Mouse (Mus musculus): ENCODE measurements around the gene Krtap4-2. TPM values are rescaled to one million over a fixed set of nuclear protein-coding genes. Genes with fewer than 3 reads are reported as not detected.

Gene Krtap4-2
- polyA plus RNA-seq, 1 experiment from 2014 or later = not detected

Other genes starting within 250 kb of the Krtap4-2 start
- 26.7 and 30.1 TPM in 2 replicates for gene Krt10, start 245.7 kb downstream of the Krtap4-2 start, polyA plus RNA-seq (2014; fragmentation: Nextera tagmentation; extraction: Ambion mirVana)
- not detected in 2 replicates for gene Krt12, start 212.8 kb downstream of the Krtap4-2 start, polyA plus RNA-seq (2014; fragmentation: Nextera tagmentation; extraction: Ambion mirVana)
- 0.17 and 0.53 TPM in 2 replicates for gene Krt20, start 196.9 kb downstream of the Krtap4-2 start, polyA plus RNA-seq (2014; fragmentation: Nextera tagmentation; extraction: Ambion mirVana)
- gene Krt23, start 141.9 kb downstream of the Krtap4-2 start, polyA plus RNA-seq (2014; fragmentation: Nextera tagmentation; extraction: Ambion mirVana) = 0.61 TPM in 1 of 2 replicates, not detected in the other
- not detected in 2 replicates for gene Krt39, start 113.7 kb downstream of the Krtap4-2 start, polyA plus RNA-seq (2014; fragmentation: Nextera tagmentation; extraction: Ambion mirVana)
- not detected in 2 replicates for gene Krt40, start 91.9 kb downstream of the Krtap4-2 start, polyA plus RNA-seq (2014; fragmentation: Nextera tagmentation; extraction: Ambion mirVana)
- not detected in 2 replicates for gene Krtap3-3, start 84.2 kb downstream of the Krtap4-2 start, polyA plus RNA-seq (2014; fragmentation: Nextera tagmentation; extraction: Ambion mirVana)
- gene Krtap3-2, start 78.2 kb downstream of the Krtap4-2 start, polyA plus RNA-seq (2014; fragmentation: Nextera tagmentation; extraction: Ambion mirVana) = not detected in 2 replicates
- gene Gm11939, start 75.6 kb downstream of the Krtap4-2 start, polyA plus RNA-seq (2014; fragmentation: Nextera tagmentation; extraction: Ambion mirVana) = not detected in 2 replicates
- gene Krtap3-1, start 68.5 kb downstream of the Krtap4-2 start, polyA plus RNA-seq (2014; fragmentation: Nextera tagmentation; extraction: Ambion mirVana) = not detected in 2 replicates
- not detected in 2 replicates for gene Krtap1-5, start 54.1 kb downstream of the Krtap4-2 start, polyA plus RNA-seq (2014; fragmentation: Nextera tagmentation; extraction: Ambion mirVana)
- gene Krtap1-4, start 51.4 kb downstream of the Krtap4-2 start, polyA plus RNA-seq (2014; fragmentation: Nextera tagmentation; extraction: Ambion mirVana) = not detected in 2 replicates
- not detected in 2 replicates for gene Krtap1-3, start 43.7 kb downstream of the Krtap4-2 start, polyA plus RNA-seq (2014; fragmentation: Nextera tagmentation; extraction: Ambion mirVana)
- gene Krtap9-3, start 37.0 kb downstream of the Krtap4-2 start, polyA plus RNA-seq (2014; fragmentation: Nextera tagmentation; extraction: Ambion mirVana) = not detected in 2 replicates
- not detected in 2 replicates for gene Gm11938, start 31.8 kb downstream of the Krtap4-2 start, polyA plus RNA-seq (2014; fragmentation: Nextera tagmentation; extraction: Ambion mirVana)
- gene Gm11937, start 24.9 kb downstream of the Krtap4-2 start, polyA plus RNA-seq (2014; fragmentation: Nextera tagmentation; extraction: Ambion mirVana) = not detected in 2 replicates
- not detected in 2 replicates for gene Krtap2-4, start 20.2 kb downstream of the Krtap4-2 start, polyA plus RNA-seq (2014; fragmentation: Nextera tagmentation; extraction: Ambion mirVana)
- gene Gm11562, start 14.6 kb downstream of the Krtap4-2 start, polyA plus RNA-seq (2014; fragmentation: Nextera tagmentation; extraction: Ambion mirVana) = not detected in 2 replicates
- gene Krtap4-1, start 6.8 kb downstream of the Krtap4-2 start, polyA plus RNA-seq (2014; fragmentation: Nextera tagmentation; extraction: Ambion mirVana) = not detected in 2 replicates
- not detected in 2 replicates for gene Krtap4-7, start 9.0 kb upstream of the Krtap4-2 start, polyA plus RNA-seq (2014; fragmentation: Nextera tagmentation; extraction: Ambion mirVana)
- not detected in 2 replicates for gene Gm11555, start 15.2 kb upstream of the Krtap4-2 start, polyA plus RNA-seq (2014; fragmentation: Nextera tagmentation; extraction: Ambion mirVana)
- not detected in 2 replicates for gene Gm11563, start 23.9 kb upstream of the Krtap4-2 start, polyA plus RNA-seq (2014; fragmentation: Nextera tagmentation; extraction: Ambion mirVana)
- not detected in 2 replicates for gene Krtap4-6, start 30.9 kb upstream of the Krtap4-2 start, polyA plus RNA-seq (2014; fragmentation: Nextera tagmentation; extraction: Ambion mirVana)
- gene Gm14190, start 55.7 kb upstream of the Krtap4-2 start, polyA plus RNA-seq (2014; fragmentation: Nextera tagmentation; extraction: Ambion mirVana) = not detected in 2 replicates
- not detected in 2 replicates for gene Gm14180, start 99.2 kb upstream of the Krtap4-2 start, polyA plus RNA-seq (2014; fragmentation: Nextera tagmentation; extraction: Ambion mirVana)
- not detected in 2 replicates for gene Gm11595, start 137.8 kb upstream of the Krtap4-2 start, polyA plus RNA-seq (2014; fragmentation: Nextera tagmentation; extraction: Ambion mirVana)
- not detected in 2 replicates for gene Krtap4-8, start 145.6 kb upstream of the Krtap4-2 start, polyA plus RNA-seq (2014; fragmentation: Nextera tagmentation; extraction: Ambion mirVana)
- gene Krtap4-9, start 150.1 kb upstream of the Krtap4-2 start, polyA plus RNA-seq (2014; fragmentation: Nextera tagmentation; extraction: Ambion mirVana) = not detected in 2 replicates
- gene Gm11596, start 158.4 kb upstream of the Krtap4-2 start, polyA plus RNA-seq (2014; fragmentation: Nextera tagmentation; extraction: Ambion mirVana) = not detected in 2 replicates
- not detected in 2 replicates for gene Gm11569, start 163.8 kb upstream of the Krtap4-2 start, polyA plus RNA-seq (2014; fragmentation: Nextera tagmentation; extraction: Ambion mirVana)
- gene Gm11554, start 169.4 kb upstream of the Krtap4-2 start, polyA plus RNA-seq (2014; fragmentation: Nextera tagmentation; extraction: Ambion mirVana) = not detected in 2 replicates
- not detected in 2 replicates for gene Krtap4-13, start 174.8 kb upstream of the Krtap4-2 start, polyA plus RNA-seq (2014; fragmentation: Nextera tagmentation; extraction: Ambion mirVana)
- gene Gm11564, start 180.6 kb upstream of the Krtap4-2 start, polyA plus RNA-seq (2014; fragmentation: Nextera tagmentation; extraction: Ambion mirVana) = not detected in 2 replicates
- not detected in 2 replicates for gene 2300003K06Rik, start 203.0 kb upstream of the Krtap4-2 start, polyA plus RNA-seq (2014; fragmentation: Nextera tagmentation; extraction: Ambion mirVana)
- gene Krtap4-16, start 216.5 kb upstream of the Krtap4-2 start, polyA plus RNA-seq (2014; fragmentation: Nextera tagmentation; extraction: Ambion mirVana) = not detected in 2 replicates
- not detected in 2 replicates for gene Gm11568, start 222.8 kb upstream of the Krtap4-2 start, polyA plus RNA-seq (2014; fragmentation: Nextera tagmentation; extraction: Ambion mirVana)
- not detected in 2 replicates for gene Gm11559, start 229.4 kb upstream of the Krtap4-2 start, polyA plus RNA-seq (2014; fragmentation: Nextera tagmentation; extraction: Ambion mirVana)
- not detected in 2 replicates for gene Krtap9-1, start 238.3 kb upstream of the Krtap4-2 start, polyA plus RNA-seq (2014; fragmentation: Nextera tagmentation; extraction: Ambion mirVana)
- gene Gm11567, start 244.1 kb upstream of the Krtap4-2 start, polyA plus RNA-seq (2014; fragmentation: Nextera tagmentation; extraction: Ambion mirVana) = not detected in 2 replicates

Measured in embryonic facial prominence, embryonic 11.5 days (tissue).